Mouse (Mus musculus) right cerebral cortex, postnatal 36 days (tissue): Measurements from ENCODE around the gene Acly.

Source experiments
- DNase-seq, 2 experiments: peaks; one replicate each; pipeline ENCODE4 v3.0.0; 2022; ENCODE audit warnings: low spot score in 2 of 2, mixed read lengths in 1 of 2

The Acly gene

GRCm38 (mm10) chr11:100440691-100441522, 86.9 kb downstream of the Acly start:
- peak; percentile 75 to 78 for DNase-seq

- DNase-seq = no peak
Measured at GRCm38 (mm10) chr11:100437901-100438300, 89.9 kb downstream of the Acly start.

- no peak for DNase-seq
Measured at GRCm38 (mm10) chr11:100435678-100436246, 92.0 kb downstream of the Acly start.

- DNase-seq = no peak
Measured at GRCm38 (mm10) chr11:100432002-100432401, 95.8 kb downstream of the Acly start.

GRCm38 (mm10) chr11:100430052-100430451, 97.7 kb downstream of the Acly start:
- no peak for DNase-seq

GRCm38 (mm10) chr11:100428612-100429199, 99.1 kb downstream of the Acly start:
- no peak for DNase-seq

- DNase-seq = no peak
Measured at GRCm38 (mm10) chr11:100426820-100427219, 101.0 kb downstream of the Acly start.
